Mouse (Mus musculus) midbrain, embryonic 14.5 days (tissue): ENCODE results near the gene Swap70. TPM values are rescaled to one million over a fixed set of nuclear protein-coding genes. Genes with fewer than 3 reads are reported as not detected.

Source experiments
- ATAC-seq: fragments of 200-750 bp; cut with Nextera tagmentation; 2 replicates; pipeline ENCODE4 v1.8.0; 2017; ENCODE audit warnings: moderate number of reproducible peaks, moderate library complexity; ENCODE audit not compliant: low FRiP score, low TSS enrichment
- DNase-seq: peaks from one replicate; pipeline ENCODE4 v3.0.0-alpha.2; 2015
- H3K27ac ChIP-seq: fragments of 300-500 bp; sonication (generic); replicated peaks from 2 replicates; pipeline ENCODE4 v1.5.1; 2014; ENCODE audit warnings: mild to moderate bottlenecking, low read depth, low read length, moderate library complexity
- H3K27me3 ChIP-seq: fragments of 300-500 bp; sonication (generic); 2 replicates; pipeline ENCODE4 v1.6.1; 2014; ENCODE audit warnings: low read length, control low read depth, mixed read lengths; ENCODE audit not compliant: control insufficient read depth, insufficient read depth
- H3K36me3 ChIP-seq: fragments of 300-500 bp; sonication (generic); 2 replicates; pipeline ENCODE4 v1.6.1; 2014; ENCODE audit warnings: low read length, control low read depth; ENCODE audit not compliant: control insufficient read depth, insufficient read depth
- H3K4me1 ChIP-seq: fragments of 300-500 bp; sonication (generic); 2 replicates; pipeline ENCODE4 v1.6.1; 2014; ENCODE audit warnings: mild to moderate bottlenecking, antibody characterized with exemption, low read length, control low read depth; ENCODE audit not compliant: control insufficient read depth, insufficient read depth
- H3K4me2 ChIP-seq: fragments of 300-500 bp; sonication (generic); 2 replicates; pipeline ENCODE4 v1.6.1; 2014; ENCODE audit warnings: mild to moderate bottlenecking, low read length, moderate library complexity
- H3K4me3 ChIP-seq: fragments of 300-500 bp; sonication (generic); replicated peaks from 2 replicates; pipeline ENCODE4 v1.5.1; 2014; ENCODE audit warnings: low read depth, low read length
- H3K9ac ChIP-seq: fragments of 300-500 bp; sonication (generic); replicated peaks from 2 replicates; pipeline ENCODE4 v1.6.1; 2014; ENCODE audit warnings: mild to moderate bottlenecking, low read length, moderate library complexity
- H3K9me3 ChIP-seq: fragments of 300-500 bp; sonication (generic); 2 replicates; pipeline ENCODE4 v1.6.1; 2016; ENCODE audit warnings: low read length, control low read depth, mixed read lengths; ENCODE audit not compliant: control insufficient read depth
- WGBS: fragments of 180-500 bp; shearing (Covaris S2); extraction: QIAGEN DNeasy Blood & Tissue Kit; methylation state at CpG from one replicate; pipeline ENCODE4 v1.1.7; 2014; 5-methylcytosine and 5-hydroxymethylcytosine counted together
- polyA plus RNA-seq: library from polyadenylated mRNA; unstranded; fragments of >200 nt; fragmentation: Nextera tagmentation; extraction: Ambion mirVana; gene quantifications from 2 replicates; pipeline ENCODE4 v1.2.1, GENCODE M21; 2014

Swap70 gene
- polyA plus RNA-seq, 1 experiment from 2014 or later, result 8.4 TPM

GRCm38 (mm10) chr7:110245128-110245527 is 23.6 kb downstream of the Swap70 start:
- Histone ChIP-seq H3K27me3 (no peaks in the 10 kb centered on the region), H3K9ac (no peak overlapping the region), H3K9me3 (no peaks in the 10 kb centered on the region), H3K27ac (no peak overlapping the region), H3K4me2 (no peak overlapping the region), H3K36me3 (no peaks in the 10 kb centered on the region), H3K4me3 (no peak overlapping the region), H3K4me1 (no peaks in the 10 kb centered on the region)
- WGBS, result 92% methylated on average over 9 of the region's 9 CpGs
- ATAC-seq, result no peak
- no peak for DNase-seq

DNA sequence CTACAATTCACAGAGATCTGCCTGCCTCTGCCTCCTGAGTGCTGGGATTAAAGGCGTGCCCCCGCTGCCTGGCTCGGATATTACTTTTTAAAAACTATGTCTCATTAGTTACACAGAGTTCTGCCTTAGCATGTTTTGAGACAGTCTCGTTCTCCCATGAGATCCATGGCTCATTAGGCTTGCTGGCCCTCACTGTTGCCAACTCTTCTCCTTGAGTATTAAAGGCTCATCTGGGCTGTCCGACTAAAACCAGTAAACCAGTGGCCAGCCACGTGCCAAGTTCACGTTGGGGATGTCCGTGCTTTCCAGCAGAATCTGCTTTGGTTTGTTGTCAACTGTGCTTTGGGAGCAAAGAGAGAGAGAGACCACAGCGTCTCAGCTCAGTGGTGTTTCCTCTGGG is 25.0 kb downstream of the Swap70 start:
- no peaks in the 10 kb centered on the region for H3K4me1 ChIP-seq
- no peaks in the 10 kb centered on the region for H3K9me3 ChIP-seq
- H3K4me2 ChIP-seq, result no peak overlapping the region
- no peak overlapping the region for H3K4me3 ChIP-seq
- no peak overlapping the region for H3K27ac ChIP-seq
- no peak overlapping the region for H3K9ac ChIP-seq
- no peaks in the 10 kb centered on the region for H3K27me3 ChIP-seq
- H3K36me3 ChIP-seq, result no peaks in the 10 kb centered on the region
- ATAC-seq (no peak), DNase-seq (no peak)
- WGBS, result 92% methylated on average over 9 of the region's 9 CpGs

DNA sequence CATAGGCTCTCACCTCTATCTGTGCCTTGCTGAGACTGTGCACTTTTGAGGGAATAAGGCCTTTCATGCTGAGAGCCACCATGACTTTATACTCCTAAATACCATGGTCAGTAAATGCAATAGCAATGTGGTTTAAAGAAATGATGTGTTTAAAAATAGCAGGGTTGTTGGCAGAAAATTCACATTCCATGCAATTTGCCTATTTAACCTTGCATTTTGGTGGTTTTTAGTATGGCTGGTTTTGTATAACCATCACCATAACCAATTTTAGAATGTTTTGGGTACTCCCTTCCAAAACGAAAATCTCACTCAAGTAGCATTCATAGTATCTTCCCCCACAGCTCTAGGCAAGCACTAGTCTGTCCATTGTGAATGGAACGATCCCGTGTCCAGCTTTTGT is 26.3 kb downstream of the Swap70 start:
- Histone ChIP-seq H3K9me3 (no peaks in the 10 kb centered on the region), H3K9ac (no peak overlapping the region), H3K27me3 (no peaks in the 10 kb centered on the region), H3K4me3 (no peak overlapping the region), H3K36me3 (no peaks in the 10 kb centered on the region), H3K4me2 (no peak overlapping the region), H3K27ac (no peak overlapping the region), H3K4me1 (no peaks in the 10 kb centered on the region)
- no peak for ATAC-seq
- no peak for DNase-seq
- WGBS, result 95% methylated on average over 3 of the region's 3 CpGs

DNA sequence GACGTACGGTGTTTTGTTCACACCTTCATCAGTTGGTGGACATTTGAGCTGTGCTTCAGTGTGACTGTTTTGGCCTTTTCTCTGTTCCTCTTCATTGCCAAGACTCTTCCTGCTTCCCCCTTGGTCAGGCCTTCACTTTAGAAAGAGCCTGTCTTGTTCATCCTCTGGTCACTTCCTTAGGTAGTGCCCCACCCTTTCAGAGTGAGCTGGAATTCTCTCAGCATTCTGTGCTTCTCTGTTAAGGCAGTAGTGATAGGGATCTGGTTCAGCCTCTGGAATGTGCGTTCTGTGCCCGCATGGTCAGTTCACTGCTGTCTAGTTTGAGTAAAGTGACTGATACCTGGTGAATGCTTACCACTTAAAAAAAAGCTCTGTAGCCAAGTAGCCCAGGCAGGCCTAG is 27.2 kb downstream of the Swap70 start:
- Histone ChIP-seq H3K9me3 (no peaks in the 10 kb centered on the region), H3K4me2 (no peak overlapping the region), H3K4me1 (no peaks in the 10 kb centered on the region), H3K27ac (no peak overlapping the region), H3K4me3 (no peak overlapping the region), H3K36me3 (no peaks in the 10 kb centered on the region), H3K9ac (no peak overlapping the region), H3K27me3 (no peaks in the 10 kb centered on the region)
- no peak for ATAC-seq
- DNase-seq, result no peak
- WGBS, result 97% methylated on average over 4 of the region's 4 CpGs

- Histone ChIP-seq H3K27me3 (no peaks in the 10 kb centered on the region), H3K4me3 (no peak overlapping the region), H3K4me1 (no peaks in the 10 kb centered on the region), H3K9me3 (no peaks in the 10 kb centered on the region), H3K9ac (no peak overlapping the region), H3K36me3 (no peaks in the 10 kb centered on the region), H3K4me2 (no peak overlapping the region), H3K27ac (no peak overlapping the region)
- ATAC-seq (no peak), DNase-seq (no peak)
- WGBS, result 85% methylated on average over 2 of the region's 2 CpGs
These were observed 32.4 kb downstream of the Swap70 start for GRCm38 (mm10) chr7:110253861-110254260.

GRCm38 (mm10) chr7:110254395-110254794 is 32.9 kb downstream of the Swap70 start:
- Histone ChIP-seq H3K4me1 (no peaks in the 10 kb centered on the region), H3K9ac (no peak overlapping the region), H3K27me3 (no peaks in the 10 kb centered on the region), H3K4me3 (no peak overlapping the region), H3K4me2 (no peak overlapping the region), H3K9me3 (no peaks in the 10 kb centered on the region), H3K27ac (no peak overlapping the region), H3K36me3 (no peaks in the 10 kb centered on the region)
- DNase-seq, result no peak
- no peak for ATAC-seq
- 90% methylated on average over 5 of the region's 5 CpGs for WGBS

- Histone ChIP-seq H3K9me3 (no peaks in the 10 kb centered on the region), H3K36me3 (no peaks in the 10 kb centered on the region), H3K4me3 (no peak overlapping the region), H3K4me1 (no peaks in the 10 kb centered on the region), H3K27ac (no peak overlapping the region), H3K9ac (no peak overlapping the region), H3K27me3 (no peaks in the 10 kb centered on the region), H3K4me2 (no peak overlapping the region)
- ATAC-seq (no peak), DNase-seq (no peak)
- WGBS, result 92% methylated on average over 2 of the region's 2 CpGs
These were observed 35.5 kb downstream of the Swap70 start for GRCm38 (mm10) chr7:110257059-110257458.

GRCm38 (mm10) chr7:110258196-110258950 is 36.9 kb downstream of the Swap70 start:
- Histone ChIP-seq H3K36me3 (no peaks in the 10 kb centered on the region), H3K4me1 (no peaks in the 10 kb centered on the region), H3K4me3 (no peak overlapping the region), H3K27ac (no peak overlapping the region), H3K4me2 (no peak overlapping the region), H3K9ac (no peak overlapping the region), H3K9me3 (no peaks in the 10 kb centered on the region), H3K27me3 (no peaks in the 10 kb centered on the region)
- WGBS, result 87% methylated on average over 11 of the region's 11 CpGs
- DNase-seq, result no peak
- no peak for ATAC-seq

DNA sequence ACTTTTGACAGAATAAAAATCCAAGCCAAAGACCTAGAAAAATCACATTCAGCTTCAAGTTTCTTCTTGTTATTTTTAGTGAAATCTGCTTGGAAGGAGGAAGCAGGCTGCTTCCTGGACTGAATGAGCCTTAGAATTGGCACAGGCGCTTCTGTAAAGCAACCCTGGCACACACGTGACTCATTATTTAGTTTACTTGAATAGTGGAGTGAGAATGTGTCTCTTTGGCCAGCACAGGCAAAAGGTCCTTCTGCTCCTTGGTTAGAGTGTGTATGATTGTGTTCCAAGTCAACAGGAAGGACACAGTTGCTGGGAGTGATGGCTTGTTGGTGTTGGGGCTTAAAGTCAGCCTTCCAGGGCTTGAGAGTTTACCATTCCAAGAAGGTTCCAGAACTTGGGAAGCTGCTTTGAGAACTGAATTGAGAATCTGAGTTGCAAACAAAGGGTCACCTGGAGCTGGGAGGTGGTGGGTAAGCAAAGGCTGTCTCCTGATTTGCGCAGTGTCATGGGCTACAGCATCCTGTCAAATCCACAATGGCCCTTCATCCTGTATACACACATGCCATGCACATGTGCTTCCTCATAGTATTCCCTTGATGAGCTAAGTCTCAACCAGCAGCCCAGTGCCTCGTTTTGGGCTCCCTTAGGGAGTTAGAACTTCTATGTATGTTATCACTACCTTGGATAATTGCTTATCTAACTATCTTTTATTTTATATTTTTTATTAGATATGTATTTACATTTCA is 38.6 kb downstream of the Swap70 start:
- no peak overlapping the region for H3K4me2 ChIP-seq
- no peak for DNase-seq
- H3K27me3 ChIP-seq, result no peaks in the 10 kb centered on the region
- H3K27ac ChIP-seq, result no peak overlapping the region
- no peaks in the 10 kb centered on the region for H3K36me3 ChIP-seq
- WGBS, result 85% methylated on average over 4 of the region's 4 CpGs
- H3K4me3 ChIP-seq, result no peak overlapping the region
- H3K9me3 ChIP-seq, result no peaks in the 10 kb centered on the region
- no peaks in the 10 kb centered on the region for H3K4me1 ChIP-seq
- no peak overlapping the region for H3K9ac ChIP-seq
- ATAC-seq, result no peak
